Mouse (Mus musculus) B cell, adult (primary cell): Measurements from ENCODE around the gene Pitpnc1. TPM values are rescaled to one million over a fixed set of nuclear protein-coding genes. Genes with fewer than 3 reads are reported as not detected.

ENCODE experiments used
- total RNA-seq: library from RNA; stranded (reverse); gene quantifications from 4 replicates; pipeline ENCODE4 v1.2.4, GENCODE M21; 2023; ENCODE audit not compliant: inconsistent age

The Pitpnc1 gene
- 23.8 to 34.0 TPM (median 29.7 TPM) in 4 replicates for total RNA-seq

DNA sequence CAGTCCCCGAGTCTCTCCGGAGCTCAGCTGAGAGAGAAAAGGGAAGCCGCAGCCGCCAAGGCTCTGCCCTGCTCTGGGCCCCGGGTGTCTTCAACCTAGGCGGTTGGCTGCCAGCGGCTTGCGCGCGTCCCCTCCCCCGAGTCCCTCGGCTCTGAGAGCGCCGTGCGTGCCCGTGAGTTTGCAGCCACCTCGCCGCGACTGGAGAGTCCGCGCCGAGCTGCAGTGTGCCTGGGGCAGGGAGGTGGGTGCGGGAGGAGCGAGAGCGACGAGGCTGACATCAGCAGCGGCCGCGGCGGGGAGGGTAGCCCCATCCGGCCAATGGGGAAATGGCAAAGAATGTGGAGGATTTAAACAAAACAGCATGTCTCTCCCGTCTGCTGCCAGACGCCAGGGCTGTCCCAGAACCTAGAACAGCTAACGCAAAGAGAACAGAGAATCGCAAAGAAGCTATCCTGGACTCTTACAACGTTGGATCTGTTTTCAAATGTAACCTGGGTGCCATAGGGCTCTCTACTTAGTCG, at the start of gene Pitpnc1:
TSS of gene Pitpnc1 (minus strand) at position 179 of the 521 bp plus-strand sequence.

DNA sequence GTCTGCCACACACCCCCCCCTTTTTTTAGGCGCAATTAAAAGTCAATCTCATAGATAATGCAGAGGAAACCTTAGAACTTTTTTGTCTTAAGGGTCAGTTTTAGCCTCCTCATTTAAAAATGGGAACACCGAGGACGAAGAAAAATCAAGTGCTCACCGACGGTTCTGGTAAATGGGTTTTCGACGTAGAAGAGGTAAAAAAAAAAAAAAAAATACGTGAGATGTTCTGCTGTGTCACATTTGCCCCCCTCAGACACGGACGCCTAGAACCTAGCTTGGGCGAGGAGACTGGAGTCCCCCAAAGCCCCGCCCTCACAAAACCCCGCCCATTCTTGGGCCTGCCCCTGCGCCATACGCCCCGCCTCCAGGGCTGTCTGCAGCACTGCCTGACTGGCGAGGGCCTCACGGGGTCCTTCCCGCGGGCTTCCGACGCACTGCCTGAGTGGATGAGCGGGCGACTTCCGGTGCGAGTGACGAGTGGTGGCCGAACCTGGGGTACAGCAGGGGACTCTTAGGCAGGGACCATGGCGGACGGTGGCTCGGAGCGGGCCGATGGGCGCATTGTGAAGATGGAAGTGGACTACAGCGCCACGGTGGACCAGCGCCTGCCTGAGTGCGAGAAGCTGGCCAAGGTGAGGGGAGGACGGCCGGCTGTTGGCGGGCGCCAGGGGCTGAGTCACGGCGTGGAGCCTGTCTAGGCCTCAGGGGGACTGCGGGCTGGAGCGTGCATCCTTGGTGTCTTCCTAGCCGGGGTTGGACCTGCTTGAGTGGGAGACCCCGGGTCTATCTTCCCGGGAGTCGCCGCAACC, 8.8 kb upstream of the Pitpnc1 start, which contains the start of gene Psmd12:
TSS of gene Psmd12 (plus strand) at position 432 of the 809 bp plus-strand sequence.

DNA sequence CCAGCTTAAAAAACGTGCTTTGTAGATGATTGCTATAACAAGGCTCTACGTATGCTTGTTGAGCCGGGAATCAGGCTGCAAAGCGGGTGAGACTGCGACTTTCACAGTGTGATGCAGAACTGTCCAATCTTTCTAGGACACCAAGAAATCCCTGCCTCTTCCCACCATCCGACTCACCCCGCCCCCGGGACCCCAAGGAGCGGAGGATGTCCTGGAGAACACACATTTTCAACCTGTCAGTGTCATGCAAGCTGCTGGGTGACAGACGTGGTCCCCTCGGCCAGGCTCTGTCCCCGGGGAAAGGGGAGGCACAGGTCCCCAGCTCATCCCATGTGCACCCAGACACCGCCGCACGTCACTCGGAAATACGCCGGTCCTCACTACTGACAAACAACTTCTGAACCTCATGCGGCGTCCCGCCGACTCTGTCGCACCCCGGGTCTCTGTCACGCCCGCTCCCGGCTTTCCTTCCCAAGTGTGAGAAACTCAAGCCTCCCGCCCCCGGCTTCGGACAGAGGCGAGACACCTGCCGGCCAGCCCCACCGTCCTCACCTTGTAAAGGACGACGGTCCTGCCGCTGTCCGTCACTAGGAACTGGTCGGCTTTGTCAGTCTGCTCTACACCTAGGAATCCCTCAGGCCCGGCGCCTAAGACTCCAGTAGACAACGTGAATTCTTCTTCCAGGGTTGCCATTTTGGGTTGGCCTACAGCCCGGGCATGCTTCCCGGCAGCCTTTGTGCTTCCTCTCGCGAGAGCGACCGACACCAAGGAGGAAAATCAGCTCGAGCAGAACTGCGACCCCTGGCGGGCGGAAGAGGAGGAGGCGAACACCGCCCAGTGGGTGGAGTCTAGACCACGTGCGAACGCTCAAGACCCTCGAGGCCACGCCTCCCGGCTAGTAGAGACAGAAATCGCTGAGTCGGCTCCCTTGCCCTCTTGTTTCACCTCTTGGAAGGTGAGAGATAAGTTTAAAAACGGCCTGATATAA, 281.6 kb downstream of the Pitpnc1 start, which contains the start of gene Nol11:
TSS of gene Nol11 (minus strand) at position 817 of the 988 bp plus-strand sequence.

Other genes starting within 250 kb of the Pitpnc1 start
- gene Psmd12, start 8.8 kb upstream of the Pitpnc1 start, total RNA-seq = 36.8 to 41.6 TPM (median 41.0 TPM) in 4 replicates
- gene Helz, start 77.2 kb upstream of the Pitpnc1 start, total RNA-seq = 61.3 to 73.2 TPM (median 66.5 TPM) in 4 replicates
- gene Cacng1, start 245.8 kb upstream of the Pitpnc1 start, total RNA-seq = not detected in 4 replicates